Mouse (Mus musculus) MEL (cell line): ENCODE data around the gene Vgll4. TPM values are rescaled to one million over a fixed set of nuclear protein-coding genes. Genes with fewer than 3 reads are reported as not detected.

ENCODE experiments used
- DNase-seq: peaks from one replicate; pipeline ENCODE4 v3.0.0; 2011; ENCODE audit warnings: low read depth, low spot score
- H3K27ac ChIP-seq: 2 replicates; pipeline ENCODE4 v1.5.1; 2012; ENCODE audit warnings: low read depth, mild to moderate bottlenecking, control low read depth, low read length, moderate library complexity; ENCODE audit not compliant: control insufficient read depth
- H3K27me3 ChIP-seq, 2 experiments: fragments of 150-350 bp in 1 of 2; sonication (generic) in 1 of 2; 2 replicates each; pipeline ENCODE4 v1.6.1; 2012; ENCODE audit warnings: low read length in 2 of 2, mild to moderate bottlenecking in 2 of 2, improper control_type of control experiment in 1 of 2, moderate library complexity in 1 of 2; ENCODE audit not compliant: insufficient read depth in 2 of 2, control insufficient read depth in 1 of 2
- H3K36me3 ChIP-seq, 2 experiments: 2 replicates each; pipeline ENCODE4 v1.6.1; 2012 to 2014; ENCODE audit warnings: low read length in 2 of 2, improper control_type of control experiment in 1 of 2, inconsistent platforms in 1 of 2, mild to moderate bottlenecking in 1 of 2; ENCODE audit not compliant: insufficient read depth in 2 of 2, control insufficient read depth in 1 of 2
- H3K4me1 ChIP-seq, 2 experiments: fragments of 150-350 bp in 1 of 2; sonication (generic) in 1 of 2; 2 replicates each; pipeline ENCODE4 v1.6.1; 2012; ENCODE audit warnings: low read length in 2 of 2, improper control_type of control experiment in 1 of 2, mild to moderate bottlenecking in 1 of 2; ENCODE audit not compliant: insufficient read depth in 2 of 2, control insufficient read depth in 1 of 2
- H3K4me3 ChIP-seq, 2 experiments: fragments of 150-350 bp in 1 of 2; sonication (generic) in 1 of 2; 2 replicates each; pipeline ENCODE4 v1.5.1; 2012; ENCODE audit warnings: low read depth in 2 of 2, low read length in 2 of 2, mild to moderate bottlenecking in 2 of 2, moderate library complexity in 2 of 2, control low read depth in 1 of 2, improper control_type of control experiment in 1 of 2; ENCODE audit not compliant: control insufficient read depth in 1 of 2, insufficient read depth in 1 of 2
- H3K79me2 ChIP-seq: 2 replicates; pipeline ENCODE4 v1.6.1; 2012; ENCODE audit warnings: mild to moderate bottlenecking, low read length, moderate library complexity; ENCODE audit not compliant: control insufficient read depth, poor library complexity, insufficient read depth
- H3K9ac ChIP-seq: 2 replicates; pipeline ENCODE4 v1.6.1; 2012; ENCODE audit warnings: low read depth, mild to moderate bottlenecking, control low read depth, low read length, moderate library complexity; ENCODE audit not compliant: control insufficient read depth, poor library complexity, severe bottlenecking
- H3K9me3 ChIP-seq: fragments of 150-350 bp; sonication (generic); replicated peaks from 2 replicates; pipeline ENCODE4 v1.6.1; 2012; ENCODE audit warnings: mild to moderate bottlenecking, low read length, improper control_type of control experiment, moderate library complexity; ENCODE audit not compliant: insufficient read depth
- BHLHE40 ChIP-seq: IDR thresholded peaks from 2 replicates; pipeline ENCODE4 v1.6.1; 2012; ENCODE audit warnings: low read depth, mild to moderate bottlenecking, inconsistent platforms, low read length, improper control_type of control experiment, borderline replicate concordance
- CHD1 ChIP-seq: IDR thresholded peaks from 2 replicates; pipeline ENCODE4 v1.6.1; 2012; ENCODE audit warnings: low read depth, mild to moderate bottlenecking, inconsistent platforms, low read length, improper control_type of control experiment
- CHD2 ChIP-seq: IDR thresholded peaks from 2 replicates; pipeline ENCODE4 v1.6.1; 2011; ENCODE audit warnings: low read length, improper control_type of control experiment
- CTCF ChIP-seq, 3 experiments: IDR thresholded peaks in 2 of 3; conservative IDR thresholded peaks in 1 of 3; 2 replicates each; pipeline ENCODE4 v1.5.1; 2011 to 2012; ENCODE audit warnings: low read length in 3 of 3, low read depth in 2 of 3, mild to moderate bottlenecking in 2 of 3, improper control_type of control experiment in 1 of 3, inconsistent platforms in 1 of 3, mixed read lengths in 1 of 3, moderate library complexity in 1 of 3; ENCODE audit not compliant: control insufficient read depth in 1 of 3, insufficient read depth in 1 of 3, poor library complexity in 1 of 3, severe bottlenecking in 1 of 3
- ELF1 ChIP-seq: IDR thresholded peaks from 2 replicates; pipeline ENCODE4 v1.6.1; 2014; ENCODE audit warnings: low read depth, mild to moderate bottlenecking, inconsistent platforms, low read length, improper control_type of control experiment, moderate library complexity
- EP300 ChIP-seq, 2 experiments: IDR thresholded peaks; 2 replicates each; pipeline ENCODE4 v1.6.1; 2011; ENCODE audit warnings: improper control_type of control experiment in 2 of 2, low read length in 2 of 2, low read depth in 1 of 2, mild to moderate bottlenecking in 1 of 2
- HCFC1 ChIP-seq: IDR thresholded peaks from 2 replicates; pipeline ENCODE4 v1.6.1; 2012; ENCODE audit warnings: low read depth, mild to moderate bottlenecking, inconsistent platforms, low read length, improper control_type of control experiment, moderate library complexity
- KAT2A ChIP-seq: conservative IDR thresholded peaks from 2 replicates; pipeline ENCODE4 v1.6.1; 2012; ENCODE audit warnings: low read depth, low read length, improper control_type of control experiment, inconsistent platforms
- MEF2A ChIP-seq: IDR thresholded peaks from 2 replicates; pipeline ENCODE4 v1.6.1; 2014; ENCODE audit warnings: low read depth, mild to moderate bottlenecking, inconsistent platforms, low read length, improper control_type of control experiment; ENCODE audit not compliant: poor library complexity, insufficient replicate concordance, severe bottlenecking; ENCODE audit errors: extremely low read depth
- MYB ChIP-seq: IDR thresholded peaks from 2 replicates; pipeline ENCODE4 v1.6.1; 2011; ENCODE audit warnings: mild to moderate bottlenecking, low read depth, low read length, improper control_type of control experiment
- MYC ChIP-seq: IDR thresholded peaks from 2 replicates; pipeline ENCODE4 v1.6.1; 2011; ENCODE audit warnings: low read depth, mild to moderate bottlenecking, low read length, improper control_type of control experiment, moderate library complexity
- POLR2A ChIP-seq, 2 experiments: IDR thresholded peaks; 2 replicates each; pipeline ENCODE4 v1.6.1; 2011 to 2012; ENCODE audit warnings: low read length in 2 of 2, mild to moderate bottlenecking in 2 of 2, control low read depth in 1 of 2, improper control_type of control experiment in 1 of 2, low read depth in 1 of 2, moderate library complexity in 1 of 2; ENCODE audit not compliant: control insufficient read depth in 1 of 2, insufficient read depth in 1 of 2, poor library complexity in 1 of 2
- RAD21 ChIP-seq: IDR thresholded peaks from 2 replicates; pipeline ENCODE4 v1.6.1; 2011; ENCODE audit warnings: mild to moderate bottlenecking, low read depth, low read length, improper control_type of control experiment
- SIN3A ChIP-seq: IDR thresholded peaks from 2 replicates; pipeline ENCODE4 v1.6.1; 2012; ENCODE audit warnings: low read length, improper control_type of control experiment, inconsistent platforms
- SMC3 ChIP-seq: IDR thresholded peaks from 2 replicates; pipeline ENCODE4 v1.6.1; 2011; ENCODE audit warnings: low read depth, low read length, improper control_type of control experiment
- TAL1 ChIP-seq: IDR thresholded peaks from 2 replicates; pipeline ENCODE4 v1.6.1; 2012; ENCODE audit warnings: mild to moderate bottlenecking, inconsistent platforms, low read length, moderate library complexity, mixed read lengths
- UBTF ChIP-seq: IDR thresholded peaks from 2 replicates; pipeline ENCODE4 v1.6.1; 2012; ENCODE audit warnings: low read depth, mild to moderate bottlenecking, inconsistent platforms, low read length, improper control_type of control experiment, moderate library complexity, borderline replicate concordance; ENCODE audit not compliant: insufficient read depth
- ZC3H11A ChIP-seq: IDR thresholded peaks from 2 replicates; pipeline ENCODE4 v1.6.1; 2012; ENCODE audit warnings: low read depth, mild to moderate bottlenecking, inconsistent platforms, low read length, improper control_type of control experiment
- ZKSCAN1 ChIP-seq: IDR thresholded peaks from 2 replicates; pipeline ENCODE4 v1.6.1; 2012; ENCODE audit warnings: low read depth, mild to moderate bottlenecking, inconsistent platforms, low read length, improper control_type of control experiment, moderate library complexity
- ZMIZ1 ChIP-seq: IDR thresholded peaks from 2 replicates; pipeline ENCODE4 v1.6.1; 2012; ENCODE audit warnings: low read depth, mild to moderate bottlenecking, inconsistent platforms, low read length, improper control_type of control experiment, moderate library complexity
- polyA plus RNA-seq, 2 experiments: library from polyadenylated mRNA; stranded (reverse) in 1 of 2; unstranded in 1 of 2; fragments of >175 nt in 1 of 2; fragments of >200 nt in 1 of 2; gene quantifications; 2 replicates each; pipeline versions ENCODE4 v1.2.1 to v1.2.4; 2012; ENCODE audit warnings: low replicate concordance in 2 of 2, low read depth in 1 of 2; ENCODE audit not compliant: insufficient read length in 2 of 2, insufficient read depth in 1 of 2, missing spikeins in 1 of 2
- total RNA-seq: library from RNA; depleted of rRNA; stranded (reverse); fragments of 300-350 nt; gene quantifications from 2 replicates; pipeline ENCODE4 v1.2.3, GENCODE M21; 2012

Gene Vgll4
- total and polyA plus RNA-seq, 3 experiments, result 18.1 to 21.5 TPM; not detected in 1

DNA sequence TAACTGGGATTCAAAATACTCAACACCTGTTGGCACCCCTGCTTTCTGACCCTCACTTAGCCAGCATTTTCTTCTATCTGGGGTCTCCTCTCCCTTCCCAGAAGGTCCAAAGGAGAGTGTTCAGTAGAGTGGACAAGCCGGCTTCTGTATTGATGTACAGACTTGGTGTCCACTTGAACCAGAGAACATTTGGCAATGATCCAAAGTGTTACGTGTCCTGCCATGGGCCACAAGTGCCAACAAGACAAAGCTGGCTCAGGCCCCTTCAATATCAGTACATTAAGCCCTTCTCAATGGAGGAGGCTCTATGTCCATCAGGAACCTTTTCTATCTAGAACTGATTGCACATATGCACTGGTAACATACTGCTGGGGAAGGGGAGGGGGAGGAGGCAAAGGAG lies 73.5 kb downstream of the Vgll4 start:
- H3K4me3 ChIP-seq, result no peak overlapping the region
- H3K9me3 ChIP-seq, result no peaks in the 10 kb centered on the region
- no peak for TF ChIP-seq TAL1
- no peak for TF ChIP-seq ELF1
- no peak for TF ChIP-seq CHD2
- no peak for TF ChIP-seq KAT2A
- no peak for TF ChIP-seq CHD1
- TF ChIP-seq SMC3, result no peak
- TF ChIP-seq ZMIZ1, result no peak
- TF ChIP-seq BHLHE40, result no peak
- no peak overlapping the region for H3K9ac ChIP-seq
- H3K4me1 ChIP-seq, result peaks cover 3 to 6% of the 10 kb centered on the region in 2 experiments; a peak in 2 of 4 replicates
- no peak for DNase-seq
- H3K27me3 ChIP-seq, result no peaks in the 10 kb centered on the region
- peaks cover 0 to 4% of the 10 kb centered on the region in 2 experiments; a peak in 2 of 4 replicates for H3K36me3 ChIP-seq
- H3K27ac ChIP-seq, result no peak overlapping the region
- peaks cover 4% of the 10 kb centered on the region; the same call in 1 of the 2 replicates for H3K79me2 ChIP-seq

DNA sequence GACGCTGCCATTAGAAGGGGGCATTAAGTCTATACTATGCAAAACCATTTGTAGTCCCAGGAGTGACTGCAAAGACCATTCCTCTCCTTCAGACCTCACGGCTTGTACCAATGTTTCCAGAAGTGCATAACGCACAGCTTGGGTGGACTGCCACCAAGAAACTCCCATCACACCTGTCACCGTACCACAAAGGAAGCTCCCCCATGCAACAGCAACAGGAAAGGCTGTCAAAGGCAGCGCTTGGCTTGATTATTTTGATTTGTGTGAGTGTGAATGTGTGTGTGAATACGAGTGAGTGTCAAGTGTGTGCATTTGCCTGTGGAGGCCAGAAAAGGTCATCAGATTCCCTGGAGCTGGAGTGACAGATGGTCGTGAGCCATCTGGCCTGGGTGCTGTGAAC lies 74.6 kb downstream of the Vgll4 start:
- Histone ChIP-seq H3K79me2 (peaks cover 3% of the 10 kb centered on the region; the same call in 1 of the 2 replicates), H3K27ac (no peak overlapping the region), H3K4me1 (no peaks in the 10 kb centered on the region), H3K36me3 (no peaks in the 10 kb centered on the region), H3K9me3 (no peaks in the 10 kb centered on the region), H3K9ac (no peak overlapping the region), H3K27me3 (no peaks in the 10 kb centered on the region), H3K4me3 (no peak overlapping the region)
- TF ChIP-seq SIN3A (no peak), POLR2A (IDR thresholded peaks at IDR 0.05; ENCODE audit: control insufficient read depth in 1 of 2, insufficient read depth in 1 of 2, low read depth in 1 of 2, low read length in 2 of 2, poor library complexity in 1 of 2) (no peak), MEF2A (no peak), ZC3H11A (no peak), CHD1 (no peak), MYB (no peak), HCFC1 (no peak), CTCF (IDR thresholded peaks at IDR 0.05 in 2 of 3, conservative IDR thresholded peaks at IDR 0.05 in 1 of 3; ENCODE audit: control insufficient read depth in 1 of 3, insufficient read depth in 1 of 3, low read depth in 2 of 3, low read length in 3 of 3, poor library complexity in 1 of 3, severe bottlenecking in 1 of 3) (no peak), BHLHE40 (no peak), UBTF (no peak), EP300 (IDR thresholded peaks at IDR 0.05; ENCODE audit: low read depth in 1 of 2, low read length in 2 of 2) (no peak), RAD21 (no peak), MYC (no peak), ZKSCAN1 (no peak)
- DNase-seq, result no peak
